19 mouse cellular contexts compared by ENCODE assay signal in genomic region chr10:23363866-23364265, GRCm38 (mm10).
"Had no signal": no experiment of that assay in that cellular context is flagged by ENCODE, and none has a peak within 500 bp of the region (broad histone marks: within the 10 kb centered on the region; RNA-seq: fewer than 3 reads in every experiment).

No protein-coding gene starts in this region.

- ATAC-seq: midbrain, embryonic 16.5 days had no signal

- H3K36me3 ChIP-seq: midbrain, embryonic 12.5 days; neural tube, embryonic 13.5 days; neural tube, embryonic 15.5 days; stomach, embryonic 15.5 days had no signal

- H3K4me1 ChIP-seq: midbrain, embryonic 12.5 days; neural tube, embryonic 13.5 days; neural tube, embryonic 15.5 days; stomach, embryonic 15.5 days had no signal

- H3K9ac ChIP-seq: lung, embryonic 14.5 days; midbrain, embryonic 12.5 days; neural tube, embryonic 13.5 days; neural tube, embryonic 15.5 days; stomach, embryonic 15.5 days had no signal

- DNase-seq: lung, adult 18-20 months; lung, embryonic 14.5 days; lung, postnatal 10 days; lung, postnatal 4 days; midbrain, embryonic 14.5 days; retina, postnatal 1 day; right cerebral cortex, adult 18-20 months; right cerebral cortex, postnatal 25 days; right cerebral cortex, postnatal 4 days; thymus, adult 2 months; thymus, postnatal 25 days; thymus, postnatal 4 days had no signal

- H3K27ac ChIP-seq: midbrain, embryonic 12.5 days; neural tube, embryonic 13.5 days; neural tube, embryonic 15.5 days; stomach, embryonic 15.5 days; stomach, postnatal 0 days had no signal

- H3K4me2 ChIP-seq: lung, embryonic 14.5 days; midbrain, embryonic 12.5 days; neural tube, embryonic 13.5 days; neural tube, embryonic 15.5 days; stomach, embryonic 15.5 days had no signal

- H3K4me3 ChIP-seq: midbrain, embryonic 12.5 days; myocyte; neural tube, embryonic 13.5 days; neural tube, embryonic 15.5 days; stomach, embryonic 15.5 days had no signal

- H3K9me3 ChIP-seq: midbrain, embryonic 12.5 days; neural tube, embryonic 13.5 days; neural tube, embryonic 15.5 days; stomach, embryonic 15.5 days had no signal

- H3K27me3 ChIP-seq: midbrain, embryonic 12.5 days; neural tube, embryonic 13.5 days; neural tube, embryonic 15.5 days; stomach, embryonic 15.5 days had no signal
